Mouse (Mus musculus): ENCODE measurements around the gene Pde6b. TPM values are rescaled to one million over a fixed set of nuclear protein-coding genes. Genes with fewer than 3 reads are reported as not detected.

Pde6b gene
- polyA plus RNA-seq, 1 experiment from 2014 or later: 0.16 TPM

DNA sequence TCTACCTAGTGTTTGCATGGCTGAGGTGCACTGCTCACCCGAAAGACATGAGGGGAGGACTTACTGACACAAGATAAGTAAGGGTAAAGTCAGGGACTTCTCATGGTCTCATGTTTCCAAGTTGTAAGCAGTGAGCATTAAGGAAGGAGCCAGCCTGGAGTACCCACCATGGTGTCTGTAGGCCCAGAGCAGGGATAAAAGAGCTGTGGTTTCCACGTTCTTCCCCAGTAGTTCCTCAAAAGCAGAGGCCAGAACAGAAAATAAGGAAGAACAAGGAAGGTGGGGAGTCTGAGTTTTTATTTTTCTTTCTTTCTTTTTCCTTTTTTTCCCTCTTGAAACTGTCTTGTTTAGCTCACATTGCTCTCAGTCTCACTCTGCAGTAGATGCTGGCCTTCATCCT is 26.5 kb downstream of the Pde6b start:
- Histone ChIP-seq H3K27me3 (ENCODE audit: low read depth, poor library complexity, severe bottlenecking) (no peaks in the 10 kb centered on the region), H3K36me3 (no peaks in the 10 kb centered on the region), H3K4me3 (no peak overlapping the region), H3K27ac (replicated peaks) (no peak overlapping the region), H3K4me1 (no peaks in the 10 kb centered on the region), H3K9me3 (replicated peaks) (no peaks in the 10 kb centered on the region)
- DNase-seq (ENCODE audit: low spot score): no peak
- 83% methylated on average over 2 of the region's 2 CpGs for WGBS

DNA sequence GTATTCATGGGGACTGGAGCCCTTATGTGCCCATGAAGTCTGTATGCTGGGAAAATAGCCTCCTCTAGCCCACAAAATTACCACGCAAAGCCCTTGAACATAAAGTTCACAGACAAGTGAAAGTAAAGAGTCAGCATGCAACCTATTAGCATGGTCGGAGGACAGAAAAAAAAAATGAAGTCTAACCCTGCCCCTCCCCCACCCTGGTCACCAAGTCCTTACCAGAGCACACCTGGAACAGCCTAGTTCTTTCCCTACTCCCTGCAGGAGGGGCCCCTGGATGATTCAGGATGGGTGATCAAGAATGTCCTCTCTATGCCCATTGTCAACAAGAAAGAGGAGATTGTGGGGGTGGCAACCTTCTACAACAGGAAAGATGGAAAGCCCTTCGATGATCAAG is 34.5 kb downstream of the Pde6b start:
- Histone ChIP-seq H3K27ac (replicated peaks) (no peak overlapping the region), H3K9me3 (replicated peaks) (no peaks in the 10 kb centered on the region), H3K36me3 (no peaks in the 10 kb centered on the region), H3K27me3 (ENCODE audit: low read depth, poor library complexity, severe bottlenecking) (no peaks in the 10 kb centered on the region), H3K4me3 (no peak overlapping the region), H3K4me1 (no peaks in the 10 kb centered on the region)
- DNase-seq (ENCODE audit: low spot score): no peak
- WGBS: 82% methylated on average over 3 of the region's 3 CpGs

DNA sequence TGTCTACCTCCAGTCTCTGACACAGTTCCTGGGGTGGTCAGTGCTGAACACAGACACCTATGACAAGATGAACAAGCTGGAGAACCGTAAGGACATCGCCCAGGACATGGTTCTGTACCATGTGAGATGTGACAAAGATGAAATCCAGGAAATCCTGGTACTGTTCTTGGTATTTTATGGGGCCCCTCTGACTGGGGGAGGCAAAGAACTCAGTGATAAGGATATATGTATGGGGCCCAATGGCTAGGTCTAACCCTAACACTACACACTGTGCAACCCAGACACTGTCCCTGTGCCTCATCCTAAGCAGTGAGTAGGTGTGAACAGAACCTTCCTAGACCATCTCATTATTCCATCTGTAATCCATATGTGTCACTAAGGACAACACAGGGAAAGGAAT is 35.2 kb downstream of the Pde6b start:
- 89% methylated on average over 2 of the region's 2 CpGs for WGBS
- no peak for DNase-seq (ENCODE audit: low spot score)
- no peaks in the 10 kb centered on the region for H3K4me1 ChIP-seq
- no peak overlapping the region for H3K4me3 ChIP-seq
- no peaks in the 10 kb centered on the region for H3K27me3 ChIP-seq (ENCODE audit: low read depth, poor library complexity, severe bottlenecking)
- H3K36me3 ChIP-seq: no peaks in the 10 kb centered on the region
- H3K9me3 ChIP-seq (replicated peaks): no peaks in the 10 kb centered on the region
- H3K27ac ChIP-seq (replicated peaks): no peak overlapping the region

DNA sequence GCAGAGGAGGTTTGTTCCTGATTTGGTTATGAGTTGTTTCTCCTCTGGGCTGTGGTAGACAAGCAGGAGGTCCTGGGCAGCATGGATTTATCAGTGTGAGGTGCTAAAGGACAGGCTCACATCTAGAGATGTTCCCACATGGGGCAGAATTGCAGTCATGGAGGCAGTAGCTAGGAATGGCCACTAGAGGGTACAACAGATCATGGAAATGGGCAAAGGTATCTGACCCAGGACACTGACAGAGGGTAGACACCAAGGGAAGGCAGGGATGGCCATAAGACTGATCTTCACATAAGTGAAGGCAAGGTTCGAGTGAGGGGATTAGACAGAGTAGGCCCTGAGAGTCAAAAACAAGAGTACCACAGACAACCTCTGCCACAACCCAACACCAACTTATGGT is 39.0 kb downstream of the Pde6b start:
- no peaks in the 10 kb centered on the region for H3K9me3 ChIP-seq (replicated peaks)
- H3K36me3 ChIP-seq: peaks cover 27% of the 10 kb centered on the region
- H3K27me3 ChIP-seq (ENCODE audit: low read depth, poor library complexity, severe bottlenecking): no peaks in the 10 kb centered on the region
- H3K27ac ChIP-seq (replicated peaks): no peak overlapping the region
- H3K4me3 ChIP-seq: no peak overlapping the region
- H3K4me1 ChIP-seq: no peaks in the 10 kb centered on the region
- DNase-seq (ENCODE audit: low spot score): peak; percentile 39
- WGBS: 68% methylated on average over 1 of the region's 1 CpGs

DNA sequence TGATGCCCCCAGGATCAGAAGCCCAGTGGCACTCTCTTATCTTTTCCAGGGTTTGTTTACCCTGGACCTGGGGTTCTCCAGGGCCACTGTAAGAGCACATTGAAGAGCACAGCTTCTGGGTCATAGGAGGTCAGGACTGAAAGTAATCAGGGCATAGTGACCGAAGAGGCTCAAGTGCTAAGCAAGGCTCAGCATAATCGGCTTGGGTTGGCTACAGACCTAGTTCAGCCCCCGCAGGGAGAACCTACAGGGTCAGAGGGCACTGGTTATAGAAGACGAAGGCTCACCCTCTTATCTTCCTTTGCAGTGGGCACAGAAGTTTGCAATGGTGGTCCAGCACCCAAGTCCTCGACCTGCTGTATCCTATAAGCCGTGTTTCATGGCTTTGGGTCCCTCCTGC is 43.0 kb downstream of the Pde6b start:
- 89% methylated on average over 6 of the region's 6 CpGs for WGBS
- H3K36me3 ChIP-seq: peaks cover 35% of the 10 kb centered on the region

DNA sequence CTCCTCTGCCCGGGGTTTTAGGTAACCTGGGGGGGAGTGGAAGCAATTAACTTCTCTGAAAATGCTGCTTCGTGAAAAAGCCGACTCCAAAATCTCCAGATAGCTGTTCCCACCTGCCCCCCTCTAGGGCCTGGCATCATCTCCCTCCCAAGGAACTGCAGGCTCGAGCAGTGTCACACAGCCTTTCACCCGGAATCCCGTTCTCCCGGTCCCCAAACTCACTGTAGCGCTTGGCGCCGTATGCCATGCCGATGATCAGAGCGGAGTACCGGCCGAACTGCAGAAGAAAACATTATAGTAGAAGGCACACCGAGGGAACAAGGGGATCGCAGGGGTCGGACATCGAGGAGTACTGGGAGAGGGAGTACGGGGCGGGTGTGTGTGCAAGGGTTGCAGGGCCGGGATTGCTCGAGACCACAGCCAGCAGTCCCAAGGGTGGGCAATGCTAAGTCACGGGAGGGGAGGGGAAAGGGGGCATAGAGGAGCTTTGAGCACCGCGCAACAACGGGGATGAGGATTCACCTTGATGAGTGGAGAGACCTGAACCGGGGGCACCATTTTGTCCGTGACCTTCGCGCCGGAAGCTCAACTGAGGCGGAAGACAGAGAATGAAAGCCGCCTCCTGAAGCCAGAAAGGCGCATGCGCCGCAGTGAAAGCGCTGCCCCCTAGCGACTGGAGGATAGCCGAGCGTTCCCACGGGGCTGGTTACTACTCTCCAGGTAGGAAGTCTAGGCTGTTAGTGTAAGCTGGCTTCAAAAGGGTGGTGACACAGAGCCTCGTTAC is 45.8 kb downstream of the Pde6b start, which contains the start of gene Atp5k:
Atp5k (minus strand) TSS at position 645 of the 784 bp plus-strand sequence.
- 1% methylated on average over 42 of the region's 42 CpGs for WGBS
- peak within 1 kb of the TSS; percentile 90 for H3K27ac ChIP-seq (replicated peaks)
- H3K9me3 ChIP-seq (replicated peaks): no peaks in the 10 kb centered on the region
- peak within 1 kb of the TSS; percentile 88 for H3K4me3 ChIP-seq
- peaks cover 14% of the 10 kb centered on the region for H3K4me1 ChIP-seq
- peak; percentile 91 for DNase-seq (ENCODE audit: low spot score)
- H3K36me3 ChIP-seq: peaks cover 35% of the 10 kb centered on the region
- no peaks in the 10 kb centered on the region for H3K27me3 ChIP-seq (ENCODE audit: low read depth, poor library complexity, severe bottlenecking)

More for the DNA sequence above, 43.0 kb downstream of the Pde6b start:
- H3K27me3 ChIP-seq (ENCODE audit: low read depth, poor library complexity, severe bottlenecking): no peaks in the 10 kb centered on the region
- no peak for DNase-seq (ENCODE audit: low spot score)
- H3K4me3 ChIP-seq: no peak overlapping the region
- H3K4me1 ChIP-seq: peaks cover 14% of the 10 kb centered on the region
- H3K27ac ChIP-seq (replicated peaks): no peak overlapping the region
- H3K9me3 ChIP-seq (replicated peaks): no peaks in the 10 kb centered on the region

DNA sequence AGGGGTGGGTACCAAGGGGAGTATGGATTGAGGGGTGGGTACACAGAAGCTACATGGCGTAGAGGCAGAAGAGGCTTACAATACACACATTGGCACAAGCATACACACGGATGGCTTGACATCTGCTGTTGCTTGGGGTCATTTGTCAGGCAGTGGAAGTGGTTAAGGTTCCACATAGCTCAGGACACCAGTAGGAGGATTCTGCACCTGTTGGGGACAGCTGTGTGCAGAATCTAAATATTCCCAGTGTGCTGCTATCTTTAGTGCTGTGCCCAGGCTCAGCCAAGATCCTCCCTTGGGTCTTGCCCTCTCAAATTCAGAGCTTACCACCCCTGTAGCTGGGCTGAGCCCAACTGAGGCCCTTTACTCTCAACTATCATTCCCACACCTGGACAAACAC is 47.9 kb downstream of the Pde6b start:
- no peak for DNase-seq (ENCODE audit: low spot score)
- Histone ChIP-seq H3K27me3 (ENCODE audit: low read depth, poor library complexity, severe bottlenecking) (no peaks in the 10 kb centered on the region), H3K4me1 (peaks cover 14% of the 10 kb centered on the region), H3K9me3 (replicated peaks) (no peaks in the 10 kb centered on the region), H3K27ac (replicated peaks) (no peak overlapping the region), H3K4me3 (no peak overlapping the region), H3K36me3 (peaks cover 19% of the 10 kb centered on the region)
- 77% methylated on average over 2 of the region's 2 CpGs for WGBS

DNA sequence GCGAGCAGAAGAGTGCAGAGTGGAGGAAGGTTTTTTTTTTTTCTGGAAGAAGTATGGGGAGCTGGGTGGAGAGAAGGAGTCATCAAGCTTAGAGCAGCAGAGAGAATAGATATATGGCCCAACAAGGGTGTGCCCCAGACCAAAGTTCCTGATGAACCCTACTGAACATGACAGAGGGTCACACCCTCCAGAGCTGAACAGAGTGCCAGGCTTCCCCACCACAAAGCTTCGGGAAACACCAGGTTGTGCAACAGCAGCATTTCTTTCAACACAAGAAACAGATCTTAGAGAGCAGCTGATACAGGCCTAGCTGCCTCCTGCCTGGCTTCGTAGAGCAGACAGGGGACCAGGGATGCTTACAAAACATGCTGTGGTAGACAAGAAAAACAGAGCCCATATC is 58.8 kb downstream of the Pde6b start:
- peaks cover 34% of the 10 kb centered on the region for H3K27me3 ChIP-seq (ENCODE audit: low read depth, poor library complexity, severe bottlenecking)
- no peak overlapping the region for H3K27ac ChIP-seq (replicated peaks)
- WGBS: 90% methylated on average over 3 of the region's 3 CpGs
- H3K9me3 ChIP-seq (replicated peaks): no peaks in the 10 kb centered on the region
- no peaks in the 10 kb centered on the region for H3K36me3 ChIP-seq
- H3K4me1 ChIP-seq: peaks cover 17% of the 10 kb centered on the region
- DNase-seq (ENCODE audit: low spot score): no peak
- no peak overlapping the region for H3K4me3 ChIP-seq

DNA sequence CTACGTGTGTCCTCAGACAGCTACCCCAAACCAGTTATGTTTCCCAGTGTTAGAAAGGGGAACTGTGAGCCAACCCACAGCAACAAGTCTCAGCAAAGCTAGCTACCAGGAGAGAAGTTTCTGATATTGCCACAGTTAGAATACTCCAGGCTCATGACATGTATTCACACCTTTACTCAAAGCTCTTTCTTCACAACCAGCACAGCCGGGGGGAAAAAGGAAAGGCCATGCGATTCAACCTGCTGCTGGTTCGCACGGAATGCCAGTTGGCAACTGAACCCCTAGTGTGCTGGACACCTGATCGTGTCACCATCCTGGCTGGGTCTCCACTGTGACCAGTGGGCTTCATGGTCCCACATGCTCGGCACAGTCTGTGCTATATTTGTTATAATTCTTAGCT is 59.7 kb downstream of the Pde6b start:
- no peak for DNase-seq (ENCODE audit: low spot score)
- Histone ChIP-seq H3K27ac (replicated peaks) (no peak overlapping the region), H3K4me1 (peaks cover 17% of the 10 kb centered on the region), H3K4me3 (no peak overlapping the region), H3K36me3 (no peaks in the 10 kb centered on the region), H3K27me3 (ENCODE audit: low read depth, poor library complexity, severe bottlenecking) (peaks cover 34% of the 10 kb centered on the region), H3K9me3 (replicated peaks) (no peaks in the 10 kb centered on the region)
- 88% methylated on average over 7 of the region's 7 CpGs for WGBS

DNA sequence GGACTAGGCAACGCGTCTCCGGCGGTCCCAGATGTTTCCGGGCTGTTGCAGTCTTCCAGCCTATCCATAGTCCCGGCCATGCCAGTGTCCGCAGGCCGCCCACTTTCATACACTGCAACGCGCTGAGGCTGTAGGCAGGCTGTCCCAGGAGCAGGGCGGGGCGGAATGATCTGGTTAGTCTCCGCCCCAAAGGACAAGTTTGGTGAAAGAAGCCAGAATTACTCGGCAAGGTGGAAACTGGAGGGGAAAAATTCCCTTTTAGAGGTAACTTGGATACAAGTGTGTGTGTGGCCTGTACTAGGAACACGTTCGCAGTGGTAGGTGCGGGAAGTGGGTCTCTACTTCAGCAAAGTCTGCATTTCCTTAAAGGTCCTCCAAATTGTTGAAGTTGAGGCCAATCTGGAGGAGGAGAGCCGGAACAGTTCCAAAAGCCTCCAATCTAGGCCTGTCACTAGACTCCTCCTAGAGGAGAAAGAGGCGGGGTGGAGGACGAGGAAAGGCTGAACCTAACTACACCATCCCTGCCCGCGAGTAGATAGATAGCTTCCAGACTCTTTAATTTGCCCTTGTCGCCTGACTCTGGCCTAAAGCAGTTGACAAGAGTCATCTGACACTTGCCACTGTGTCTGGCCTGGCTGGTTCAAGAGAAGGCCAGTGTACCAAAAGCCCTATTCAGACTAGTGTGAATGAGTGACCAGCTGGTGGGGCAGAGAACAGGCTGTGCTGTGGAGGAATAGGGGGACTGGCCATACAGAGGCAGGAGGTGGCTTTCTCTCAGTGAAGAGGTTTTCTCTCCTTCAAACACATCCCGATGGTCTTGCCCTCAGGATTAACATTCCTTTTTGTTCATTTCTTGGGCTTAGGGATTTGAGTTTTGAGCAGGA is 60.8 kb downstream of the Pde6b start, which contains the start of gene Mfsd7a:
Mfsd7a (minus strand) TSS at position 107 of the 884 bp plus-strand sequence.
- H3K27me3 ChIP-seq (ENCODE audit: low read depth, poor library complexity, severe bottlenecking): peaks cover 34% of the 10 kb centered on the region
- peak within 1 kb of the TSS; percentile 51 for H3K4me3 ChIP-seq
- 13% methylated on average over 24 of the region's 24 CpGs for WGBS
- peak; percentile 51 for DNase-seq (ENCODE audit: low spot score)
- H3K9me3 ChIP-seq (replicated peaks): no peaks in the 10 kb centered on the region
- no peak within 1 kb of the TSS; the same call in 1 of the 2 replicates for H3K27ac ChIP-seq (replicated peaks)
- no peaks in the 10 kb centered on the region for H3K36me3 ChIP-seq
- peaks cover 19% of the 10 kb centered on the region for H3K4me1 ChIP-seq

DNA sequence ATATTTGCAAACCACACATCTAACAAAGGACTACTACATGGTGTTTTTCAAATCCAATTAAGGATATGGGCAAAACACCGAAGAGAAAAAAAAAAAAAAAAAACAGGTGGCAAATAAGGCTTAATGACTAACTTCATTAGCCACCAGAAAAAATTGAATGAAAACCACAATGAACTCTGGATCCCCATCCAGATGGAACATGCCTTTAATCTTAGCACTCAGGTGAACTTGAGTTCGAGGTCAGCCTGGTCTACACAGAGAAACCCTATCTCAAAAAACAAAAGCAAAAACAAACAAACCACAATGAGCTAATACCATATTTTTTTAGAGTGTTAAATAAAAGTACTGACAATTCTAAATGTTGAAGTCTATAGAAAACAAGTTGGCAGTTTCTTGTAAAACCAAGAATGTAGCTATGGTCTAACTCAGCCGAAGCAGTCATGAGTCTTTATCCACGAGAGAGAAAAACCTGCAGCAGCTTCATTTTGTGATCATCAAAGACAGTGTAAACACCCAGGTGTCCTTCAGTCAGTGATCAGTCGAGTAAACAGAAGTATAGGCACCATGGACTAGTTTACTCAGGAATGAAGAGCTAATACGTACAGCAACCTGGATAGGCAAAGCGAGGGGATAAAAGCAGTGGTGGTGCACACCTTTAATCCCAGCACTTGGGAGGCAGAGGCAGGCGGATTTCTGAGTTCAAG is 62.8 kb downstream of the Pde6b start:
- peaks cover 21% of the 10 kb centered on the region for H3K4me1 ChIP-seq
- H3K9me3 ChIP-seq (replicated peaks): no peaks in the 10 kb centered on the region
- H3K27ac ChIP-seq (replicated peaks): no peak overlapping the region
- 80% methylated on average over 8 of the region's 8 CpGs for WGBS
- no peak overlapping the region for H3K4me3 ChIP-seq
- no peak for DNase-seq (ENCODE audit: low spot score)
- H3K36me3 ChIP-seq: no peaks in the 10 kb centered on the region
- H3K27me3 ChIP-seq (ENCODE audit: low read depth, poor library complexity, severe bottlenecking): peaks cover 34% of the 10 kb centered on the region

DNA sequence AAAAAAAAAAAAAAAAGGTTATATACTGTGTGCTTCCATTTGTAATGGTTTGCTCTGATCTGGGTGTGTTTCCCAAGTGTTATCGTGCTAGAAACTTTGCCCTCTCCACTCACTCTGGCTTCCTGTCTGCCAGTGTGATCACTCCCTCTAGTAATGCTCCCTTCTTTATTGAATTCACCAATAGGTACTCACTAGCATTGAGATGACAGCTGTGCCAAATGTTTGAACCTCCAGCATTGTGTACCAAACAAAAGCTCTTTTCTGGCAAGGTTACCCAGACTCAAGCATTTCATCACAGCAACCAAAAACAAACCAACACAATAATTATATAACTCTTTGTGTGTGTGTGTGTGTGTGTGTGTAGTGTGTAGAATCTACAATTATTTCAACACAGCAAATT is 63.4 kb downstream of the Pde6b start:
- Histone ChIP-seq H3K9me3 (replicated peaks) (no peaks in the 10 kb centered on the region), H3K27me3 (ENCODE audit: low read depth, poor library complexity, severe bottlenecking) (peaks cover 28% of the 10 kb centered on the region), H3K27ac (replicated peaks) (no peak overlapping the region), H3K4me1 (peaks cover 21% of the 10 kb centered on the region), H3K4me3 (no peak overlapping the region), H3K36me3 (no peaks in the 10 kb centered on the region)
- 79% methylated on average over 1 of the region's 1 CpGs for WGBS
- no peak for DNase-seq (ENCODE audit: low spot score)

Data from midbrain, embryonic 10.5 days (tissue).